Mouse (Mus musculus): ENCODE measurements around the gene Magi3. TPM values are rescaled to one million over a fixed set of nuclear protein-coding genes. Genes with fewer than 3 reads are reported as not detected.

Gene Magi3
- polyA plus RNA-seq, 1 experiment: 10.3 TPM

DNA sequence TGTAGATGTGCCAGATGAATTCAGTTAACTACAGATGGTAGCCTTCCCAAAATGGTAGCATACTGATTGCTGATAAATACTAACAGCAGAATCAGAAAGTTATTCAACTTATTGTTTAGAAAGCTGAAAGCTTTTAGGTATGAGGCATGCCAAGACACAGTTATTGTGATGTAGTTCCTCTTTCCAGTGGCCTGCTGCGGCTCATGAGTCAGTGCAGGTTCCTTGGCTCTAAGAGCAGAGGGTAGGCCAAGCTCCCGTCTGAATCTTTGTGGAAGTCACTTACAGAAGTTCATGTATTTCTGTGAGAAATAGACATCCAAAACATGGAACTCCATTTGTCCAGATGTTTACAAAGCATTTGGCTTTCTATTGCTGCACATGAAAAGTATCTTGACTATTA lies 208.2 kb downstream of the Magi3 start:
- Histone ChIP-seq H3K27ac (ENCODE audit: insufficient read depth, low read depth, low read length) (no peak overlapping the region), H3K4me3 (ENCODE audit: low read depth, low read length) (no peak overlapping the region), H3K27me3 (ENCODE audit: control insufficient read depth, insufficient read depth, low read length) (no peaks in the 10 kb centered on the region), H3K36me3 (ENCODE audit: control insufficient read depth, insufficient read depth, low read length) (peaks cover 32% of the 10 kb centered on the region), H3K4me1 (ENCODE audit: control insufficient read depth, insufficient read depth, insufficient read length, low read length) (no peaks in the 10 kb centered on the region)
- TF ChIP-seq CTCF (IDR thresholded peaks at IDR 0.05; ENCODE audit: extremely low read depth, insufficient read length, insufficient replicate concordance, low read depth, low read length) (no peak), POLR2A (IDR thresholded peaks at IDR 0.05; ENCODE audit: low read depth, low read length) (no peak)
- WGBS: 81% methylated on average over 2 of the region's 2 CpGs

GRCm38 (mm10) chr3:104009924-104010662 lies 210.1 kb downstream of the Magi3 start:
- WGBS: 86% methylated on average over 5 of the region's 5 CpGs
- Histone ChIP-seq H3K27me3 (ENCODE audit: control insufficient read depth, insufficient read depth, low read length) (no peaks in the 10 kb centered on the region), H3K36me3 (ENCODE audit: control insufficient read depth, insufficient read depth, low read length) (peaks cover 29% of the 10 kb centered on the region), H3K27ac (ENCODE audit: insufficient read depth, low read depth, low read length) (no peak overlapping the region), H3K4me1 (ENCODE audit: control insufficient read depth, insufficient read depth, insufficient read length, low read length) (no peaks in the 10 kb centered on the region), H3K4me3 (ENCODE audit: low read depth, low read length) (no peak overlapping the region)
- TF ChIP-seq CTCF (IDR thresholded peaks at IDR 0.05; ENCODE audit: extremely low read depth, insufficient read length, insufficient replicate concordance, low read depth, low read length): no peak
- TF ChIP-seq POLR2A (IDR thresholded peaks at IDR 0.05; ENCODE audit: low read depth, low read length): no peak

DNA sequence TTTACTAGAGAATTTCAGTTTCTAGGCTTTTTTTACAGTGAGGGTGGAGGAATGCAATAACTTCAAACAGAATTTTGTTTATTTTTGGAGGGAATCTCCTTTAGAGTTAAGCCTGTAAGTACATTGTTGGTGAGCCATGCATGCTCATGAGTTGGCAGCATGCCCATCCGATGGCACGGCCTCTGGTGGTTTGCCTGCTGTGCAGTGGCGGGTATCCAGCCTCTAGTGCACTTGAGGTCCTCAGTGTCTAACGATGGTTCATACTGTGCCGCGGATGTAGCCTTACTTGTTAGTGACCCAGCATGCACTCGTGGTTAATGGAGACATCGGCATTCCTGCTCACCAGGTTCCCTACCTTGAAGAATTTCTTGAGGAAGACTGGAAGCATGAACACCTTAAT lies 212.7 kb downstream of the Magi3 start:
- Histone ChIP-seq H3K27ac (ENCODE audit: insufficient read depth, low read depth, low read length) (no peak overlapping the region), H3K4me1 (ENCODE audit: control insufficient read depth, insufficient read depth, insufficient read length, low read length) (no peaks in the 10 kb centered on the region), H3K4me3 (ENCODE audit: low read depth, low read length) (no peak overlapping the region), H3K27me3 (ENCODE audit: control insufficient read depth, insufficient read depth, low read length) (no peaks in the 10 kb centered on the region), H3K36me3 (ENCODE audit: control insufficient read depth, insufficient read depth, low read length) (peaks cover 25% of the 10 kb centered on the region)
- TF ChIP-seq POLR2A (IDR thresholded peaks at IDR 0.05; ENCODE audit: low read depth, low read length): no peak
- no peak for TF ChIP-seq CTCF (IDR thresholded peaks at IDR 0.05; ENCODE audit: extremely low read depth, insufficient read length, insufficient replicate concordance, low read depth, low read length)
- WGBS: 89% methylated on average over 8 of the region's 8 CpGs

DNA sequence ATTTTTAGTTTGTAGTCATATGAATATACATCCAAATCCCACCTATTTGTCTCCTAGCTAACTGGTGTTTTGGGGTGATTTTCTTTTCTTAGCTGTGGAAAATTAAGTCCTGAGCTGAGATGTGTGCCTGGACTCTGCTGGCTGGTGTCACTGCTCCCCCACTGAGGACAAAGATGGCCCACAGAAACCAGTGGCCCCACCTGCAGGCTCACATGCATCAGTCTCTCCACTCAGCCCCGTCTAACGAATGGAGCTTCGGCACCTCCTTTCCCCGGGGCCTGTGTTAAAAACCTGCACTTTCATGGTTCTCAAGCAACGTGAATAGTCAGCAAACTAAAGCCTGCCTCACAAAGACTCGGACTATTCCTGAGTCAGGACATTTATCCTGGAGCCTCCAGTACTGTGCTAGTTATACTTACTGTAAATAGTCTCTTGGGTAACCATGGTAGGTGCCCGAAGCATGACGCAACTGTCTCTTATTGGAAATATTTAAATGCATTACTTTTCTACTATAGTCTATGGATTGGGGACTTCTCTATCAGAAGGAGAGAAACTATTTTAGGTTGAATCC lies 213.2 kb downstream of the Magi3 start:
- H3K27ac ChIP-seq (ENCODE audit: insufficient read depth, low read depth, low read length): no peak overlapping the region
- TF ChIP-seq POLR2A (IDR thresholded peaks at IDR 0.05; ENCODE audit: low read depth, low read length) (no peak), CTCF (IDR thresholded peaks at IDR 0.05; ENCODE audit: extremely low read depth, insufficient read length, insufficient replicate concordance, low read depth, low read length) (no peak)
- no peaks in the 10 kb centered on the region for H3K27me3 ChIP-seq (ENCODE audit: control insufficient read depth, insufficient read depth, low read length)
- H3K4me3 ChIP-seq (ENCODE audit: low read depth, low read length): no peak overlapping the region
- WGBS: 88% methylated on average over 8 of the region's 8 CpGs
- no peaks in the 10 kb centered on the region for H3K4me1 ChIP-seq (ENCODE audit: control insufficient read depth, insufficient read depth, insufficient read length, low read length)
- peaks cover 23% of the 10 kb centered on the region for H3K36me3 ChIP-seq (ENCODE audit: control insufficient read depth, insufficient read depth, low read length)

GRCm38 (mm10) chr3:103998724-103999123 lies 221.4 kb downstream of the Magi3 start:
- whole genome bisulfite sequencing: 92% methylated on average over 4 of the region's 4 CpGs
- peaks cover 15% of the 10 kb centered on the region for H3K36me3 ChIP-seq (ENCODE audit: control insufficient read depth, insufficient read depth, low read length)
- no peak overlapping the region for H3K27ac ChIP-seq (ENCODE audit: insufficient read depth, low read depth, low read length)
- H3K27me3 ChIP-seq (ENCODE audit: control insufficient read depth, insufficient read depth, low read length): no peaks in the 10 kb centered on the region
- no peaks in the 10 kb centered on the region for H3K4me1 ChIP-seq (ENCODE audit: control insufficient read depth, insufficient read depth, insufficient read length, low read length)
- H3K4me3 ChIP-seq (ENCODE audit: low read depth, low read length): no peak overlapping the region
- TF ChIP-seq CTCF (IDR thresholded peaks at IDR 0.05; ENCODE audit: extremely low read depth, insufficient read length, insufficient replicate concordance, low read depth, low read length) (no peak), POLR2A (IDR thresholded peaks at IDR 0.05; ENCODE audit: low read depth, low read length) (no peak)

- Histone ChIP-seq H3K27ac (ENCODE audit: insufficient read depth, low read depth, low read length) (no peak overlapping the region), H3K4me3 (ENCODE audit: low read depth, low read length) (no peak overlapping the region), H3K4me1 (ENCODE audit: control insufficient read depth, insufficient read depth, insufficient read length, low read length) (no peaks in the 10 kb centered on the region), H3K36me3 (ENCODE audit: control insufficient read depth, insufficient read depth, low read length) (peaks cover 14% of the 10 kb centered on the region), H3K27me3 (ENCODE audit: control insufficient read depth, insufficient read depth, low read length) (no peaks in the 10 kb centered on the region)
- TF ChIP-seq CTCF (IDR thresholded peaks at IDR 0.05; ENCODE audit: extremely low read depth, insufficient read length, insufficient replicate concordance, low read depth, low read length): no peak
- no peak for TF ChIP-seq POLR2A (IDR thresholded peaks at IDR 0.05; ENCODE audit: low read depth, low read length)
- WGBS: 86% methylated on average over 3 of the region's 3 CpGs
Observed at GRCm38 (mm10) chr3:103991271-103991670, 228.9 kb downstream of the Magi3 start.

GRCm38 (mm10) chr3:103989352-103989751 lies 230.8 kb downstream of the Magi3 start:
- no peak for TF ChIP-seq CTCF (IDR thresholded peaks at IDR 0.05; ENCODE audit: extremely low read depth, insufficient read length, insufficient replicate concordance, low read depth, low read length)
- no peak for TF ChIP-seq POLR2A (IDR thresholded peaks at IDR 0.05; ENCODE audit: low read depth, low read length)
- no peak overlapping the region for H3K4me3 ChIP-seq (ENCODE audit: low read depth, low read length)
- 88% methylated on average over 4 of the region's 4 CpGs for WGBS
- no peak overlapping the region for H3K27ac ChIP-seq (ENCODE audit: insufficient read depth, low read depth, low read length)
- H3K4me1 ChIP-seq (ENCODE audit: control insufficient read depth, insufficient read depth, insufficient read length, low read length): no peaks in the 10 kb centered on the region
- H3K36me3 ChIP-seq (ENCODE audit: control insufficient read depth, insufficient read depth, low read length): peaks cover 11% of the 10 kb centered on the region
- H3K27me3 ChIP-seq (ENCODE audit: control insufficient read depth, insufficient read depth, low read length): no peaks in the 10 kb centered on the region

Measured in small intestine, adult 2 months (tissue).